Mouse (Mus musculus) limb, embryonic 10.5 days (tissue): ENCODE results near the gene Amfr. TPM values are rescaled to one million over a fixed set of nuclear protein-coding genes. Genes with fewer than 3 reads are reported as not detected.

Source experiments
- DNase-seq: peaks from one replicate; pipeline ENCODE4 v3.0.0-alpha.2; 2017; ENCODE audit warnings: low spot score
- H3K27ac ChIP-seq: fragments of 300-500 bp; sonication (generic); 2 replicates; pipeline ENCODE4 v1.5.1; 2016; ENCODE audit warnings: mild to moderate bottlenecking
- H3K27me3 ChIP-seq: fragments of 300-500 bp; sonication (generic); 2 replicates; pipeline ENCODE4 v1.6.1; 2016; ENCODE audit warnings: low read depth, mild to moderate bottlenecking; ENCODE audit not compliant: poor library complexity, severe bottlenecking
- H3K36me3 ChIP-seq: fragments of 300-500 bp; sonication (generic); 2 replicates; pipeline ENCODE4 v1.6.1; 2016; ENCODE audit warnings: mild to moderate bottlenecking, moderate library complexity
- H3K4me1 ChIP-seq: fragments of 300-500 bp; sonication (generic); 2 replicates; pipeline ENCODE4 v1.6.1; 2016
- H3K4me3 ChIP-seq: fragments of 300-500 bp; sonication (generic); 2 replicates; pipeline ENCODE4 v1.5.1; 2016; ENCODE audit warnings: mild to moderate bottlenecking, moderate library complexity
- H3K9me3 ChIP-seq: fragments of 300-500 bp; sonication (generic); replicated peaks from 2 replicates; pipeline ENCODE4 v1.6.1; 2016; ENCODE audit warnings: mild to moderate bottlenecking
- WGBS: fragments of 180-500 bp; shearing (Covaris S2); methylation state at CpG from one replicate; pipeline ENCODE4 v1.1.7; 2016; 5-methylcytosine and 5-hydroxymethylcytosine counted together
- polyA plus RNA-seq: library from polyadenylated mRNA; unstranded; fragments of >200 nt; fragmentation: Nextera tagmentation; extraction: Ambion mirVana; gene quantifications from 2 replicates; pipeline ENCODE4 v1.2.1, GENCODE M21; 2016

The Amfr gene
- polyA plus RNA-seq, 1 experiment from 2014 or later, result 39.1 TPM

DNA sequence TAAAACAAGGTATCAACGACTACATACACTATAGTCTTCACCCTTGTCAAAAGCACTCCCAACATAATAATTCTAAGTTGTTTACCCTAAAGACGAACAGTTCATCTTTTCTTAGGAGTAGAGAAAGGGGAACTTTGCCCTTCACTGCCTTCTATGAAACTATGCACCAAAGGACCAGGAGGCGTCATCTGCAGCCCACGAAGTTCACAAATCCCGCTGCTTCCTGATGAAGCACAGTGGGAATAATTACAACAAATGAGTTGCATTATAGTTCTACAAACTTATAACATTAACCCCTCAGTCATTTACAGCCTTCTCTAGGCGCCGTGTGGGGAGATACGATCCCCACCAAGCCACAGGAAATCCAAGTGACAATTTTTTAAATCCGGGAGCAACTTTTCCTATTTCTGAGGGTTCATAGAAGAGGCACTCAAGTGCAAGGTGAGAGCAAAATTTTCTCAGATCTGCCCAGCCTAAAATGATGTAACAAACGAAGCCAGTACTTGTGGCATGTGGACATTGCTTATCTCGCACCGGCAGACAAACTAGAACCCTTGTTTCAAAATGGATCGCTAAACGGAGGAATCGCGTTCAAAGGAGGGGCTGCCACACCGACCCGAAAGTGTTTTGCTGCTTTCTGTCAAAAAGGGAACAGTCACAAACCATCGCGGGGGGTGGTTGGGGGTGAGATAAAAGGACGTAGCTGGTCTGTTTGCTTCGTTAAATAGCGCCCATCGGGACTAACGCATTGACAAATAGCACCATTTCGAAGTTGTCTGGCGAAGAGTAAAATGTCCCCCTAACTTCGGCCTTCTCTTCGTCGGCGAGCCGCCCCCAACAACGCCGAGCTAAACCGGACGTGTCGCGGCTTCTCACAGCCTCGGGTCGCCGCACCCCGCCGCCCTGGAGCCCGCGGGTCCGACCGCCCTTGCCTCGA lies 1.3 kb downstream of the Amfr start:
- Histone ChIP-seq H3K4me3 (peak overlapping the region; percentile 93), H3K27me3 (no peaks in the 10 kb centered on the region), H3K36me3 (peaks cover 14% of the 10 kb centered on the region), H3K4me1 (peaks cover 28% of the 10 kb centered on the region), H3K27ac (peak overlapping the region; percentile 97), H3K9me3 (no peaks in the 10 kb centered on the region)
- no peak for DNase-seq
- 5% methylated on average over 48 of the region's 48 CpGs for WGBS

DNA sequence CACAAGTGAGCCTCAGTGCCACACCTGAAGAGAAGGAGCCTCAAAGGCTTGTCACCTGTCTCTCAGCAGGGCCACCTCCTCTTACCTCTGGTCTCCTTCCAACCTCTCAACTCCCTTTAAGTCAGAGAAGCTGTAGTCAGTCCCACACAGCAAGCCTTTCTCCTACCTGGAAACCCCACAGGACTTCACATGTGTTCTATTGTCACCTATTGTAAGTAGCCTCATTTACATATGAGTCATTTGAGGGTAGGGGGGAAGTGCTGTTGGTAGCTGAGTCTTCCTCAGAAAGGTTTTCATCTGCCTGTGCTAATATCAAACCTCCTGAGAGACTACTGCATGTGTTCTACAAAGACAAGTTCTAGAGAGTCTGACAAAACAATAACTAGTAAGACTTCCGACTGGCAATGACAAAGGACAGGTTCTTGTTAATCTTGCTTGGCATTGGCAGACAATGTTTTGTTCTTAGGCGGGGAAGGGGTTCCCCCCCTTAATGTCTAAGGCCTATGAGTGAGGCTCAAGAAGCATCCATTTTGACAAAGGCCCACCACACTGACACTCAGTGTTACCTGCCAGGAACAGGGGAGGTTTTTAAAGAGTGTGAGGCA lies 2.4 kb downstream of the Amfr start:
- Histone ChIP-seq H3K27me3 (no peaks in the 10 kb centered on the region), H3K4me3 (no peak overlapping the region), H3K27ac (no peak overlapping the region), H3K4me1 (peaks cover 28% of the 10 kb centered on the region), H3K36me3 (peaks cover 16% of the 10 kb centered on the region), H3K9me3 (no peaks in the 10 kb centered on the region)
- DNase-seq, result no peak
- 65% methylated on average over 2 of the region's 2 CpGs for WGBS

DNA sequence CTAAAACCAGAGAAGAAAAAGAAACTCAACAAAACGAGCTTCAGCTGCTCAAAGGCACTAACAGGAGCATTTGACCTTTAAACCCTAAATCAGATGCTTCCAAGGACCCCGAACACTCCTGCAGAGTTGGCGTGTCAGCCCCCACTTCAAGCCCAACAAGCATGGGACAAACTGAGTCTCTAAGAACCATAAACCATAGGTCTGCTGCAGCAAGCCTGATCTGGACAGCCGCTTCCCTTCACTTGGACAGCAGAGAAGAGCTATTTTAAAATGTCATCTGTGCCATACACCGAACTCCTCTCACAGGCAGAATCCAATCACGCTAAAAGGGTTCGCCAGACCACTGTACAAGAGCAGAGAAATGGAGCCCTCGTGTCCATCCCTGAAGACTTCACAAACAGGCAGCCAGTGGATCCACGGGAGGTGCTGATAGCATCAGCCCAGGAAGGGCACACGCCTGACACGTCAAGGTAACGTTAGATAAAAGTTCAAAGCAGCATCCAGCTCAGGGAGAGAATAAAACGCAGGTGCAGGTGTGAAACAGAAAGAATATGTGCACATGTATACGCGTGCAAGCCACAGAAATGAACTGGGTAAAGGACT lies 3.3 kb downstream of the Amfr start:
- Histone ChIP-seq H3K9me3 (no peaks in the 10 kb centered on the region), H3K4me3 (no peak overlapping the region), H3K4me1 (peaks cover 28% of the 10 kb centered on the region), H3K27me3 (no peaks in the 10 kb centered on the region), H3K36me3 (peaks cover 16% of the 10 kb centered on the region), H3K27ac (no peak overlapping the region)
- DNase-seq, result no peak
- 70% methylated on average over 15 of the region's 15 CpGs for WGBS

DNA sequence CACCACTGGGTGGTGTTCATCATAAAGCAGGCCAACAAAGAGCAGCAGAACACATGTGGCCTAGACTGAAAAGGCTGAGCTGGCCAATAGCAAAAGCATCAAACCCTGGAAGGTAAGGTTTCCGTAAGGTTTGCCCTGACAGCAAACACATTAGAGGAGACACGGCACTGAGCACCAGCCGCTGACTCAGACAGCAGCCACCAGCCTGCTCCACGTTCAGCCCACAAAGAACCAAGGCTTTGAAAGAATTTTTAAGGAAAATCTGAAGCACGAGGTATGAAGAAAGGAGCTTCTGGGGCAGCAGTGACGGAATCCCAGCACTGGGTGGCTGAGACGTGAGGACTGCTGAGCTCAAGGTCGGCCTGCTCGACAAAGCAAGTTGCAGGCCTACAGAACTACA lies 8.5 kb downstream of the Amfr start:
- Histone ChIP-seq H3K4me3 (no peak overlapping the region), H3K9me3 (no peaks in the 10 kb centered on the region), H3K36me3 (peaks cover 58% of the 10 kb centered on the region), H3K27me3 (no peaks in the 10 kb centered on the region), H3K27ac (no peak overlapping the region), H3K4me1 (peaks cover 5% of the 10 kb centered on the region)
- WGBS, result 92% methylated on average over 9 of the region's 9 CpGs
- no peak for DNase-seq

DNA sequence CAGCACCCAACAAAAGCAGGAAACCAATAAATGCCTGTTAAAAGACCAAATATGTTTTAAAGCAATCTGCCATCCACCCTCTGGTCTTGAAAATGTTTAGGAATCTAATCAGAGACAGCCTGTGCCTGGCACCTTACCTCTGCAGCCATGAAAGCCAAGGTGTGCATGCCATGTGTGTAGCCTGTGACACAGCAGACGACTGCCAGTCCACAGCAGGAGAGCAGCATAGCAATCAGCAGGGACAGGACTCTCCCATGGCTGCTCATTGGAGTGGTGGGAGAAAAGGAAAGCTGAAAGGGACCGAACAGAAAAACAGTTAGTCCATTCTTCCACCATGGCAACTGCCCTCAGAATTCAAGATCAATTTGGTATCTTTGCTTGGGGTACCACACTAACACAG lies 13.7 kb downstream of the Amfr start:
- DNase-seq, result no peak
- Histone ChIP-seq H3K36me3 (peaks cover 70% of the 10 kb centered on the region), H3K4me3 (no peak overlapping the region), H3K4me1 (no peaks in the 10 kb centered on the region), H3K9me3 (no peaks in the 10 kb centered on the region), H3K27ac (no peak overlapping the region), H3K27me3 (no peaks in the 10 kb centered on the region)
- WGBS, result 95% methylated on average over 2 of the region's 2 CpGs

DNA sequence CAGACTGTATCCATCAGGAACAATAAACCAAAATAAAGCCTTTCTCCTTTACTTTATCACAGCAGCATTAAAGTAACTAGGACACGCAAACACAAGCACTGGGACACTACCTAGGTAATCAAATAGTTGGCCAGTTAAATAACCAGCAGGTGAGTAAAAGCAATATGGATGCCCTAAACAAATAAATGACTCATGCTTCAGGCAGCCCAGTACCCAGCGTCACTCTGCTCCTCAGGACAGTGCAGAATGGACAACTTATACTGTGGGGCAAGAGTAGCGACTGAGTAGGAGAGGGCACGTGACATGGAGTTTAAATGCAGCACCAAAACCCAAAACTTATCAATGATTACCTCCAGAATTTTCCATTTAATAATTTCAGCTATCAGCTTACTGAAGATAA lies 22.9 kb downstream of the Amfr start:
- DNase-seq, result no peak
- 95% methylated on average over 4 of the region's 4 CpGs for WGBS
- H3K4me3 ChIP-seq, result no peak overlapping the region
- H3K36me3 ChIP-seq, result peaks cover 70% of the 10 kb centered on the region
- H3K27ac ChIP-seq, result no peak overlapping the region
- no peaks in the 10 kb centered on the region for H3K27me3 ChIP-seq
- H3K9me3 ChIP-seq, result no peaks in the 10 kb centered on the region
- H3K4me1 ChIP-seq, result no peaks in the 10 kb centered on the region

DNA sequence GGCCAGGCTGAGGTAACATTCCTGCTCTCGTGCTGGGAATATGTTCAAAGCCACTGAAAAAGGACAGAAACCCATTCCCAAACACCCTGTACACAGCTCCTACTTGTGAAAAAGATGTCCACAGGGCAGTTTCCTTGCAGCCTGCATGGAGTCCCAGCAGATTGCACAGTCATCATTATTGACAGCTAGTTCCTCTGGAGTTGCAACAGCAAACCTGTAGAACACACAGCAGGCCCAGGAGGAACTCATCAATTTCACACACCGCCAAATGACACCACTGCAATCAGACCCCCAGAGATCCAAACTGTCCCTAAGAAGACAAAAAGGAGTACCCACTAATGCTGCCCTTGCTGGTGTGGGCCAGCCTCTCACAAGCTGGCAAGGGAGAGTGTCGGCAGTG lies 27.9 kb downstream of the Amfr start:
- Histone ChIP-seq H3K4me1 (no peaks in the 10 kb centered on the region), H3K9me3 (no peaks in the 10 kb centered on the region), H3K4me3 (no peak overlapping the region), H3K27ac (no peak overlapping the region), H3K36me3 (peaks cover 87% of the 10 kb centered on the region), H3K27me3 (no peaks in the 10 kb centered on the region)
- DNase-seq, result no peak
- WGBS, result 90% methylated on average over 3 of the region's 3 CpGs

DNA sequence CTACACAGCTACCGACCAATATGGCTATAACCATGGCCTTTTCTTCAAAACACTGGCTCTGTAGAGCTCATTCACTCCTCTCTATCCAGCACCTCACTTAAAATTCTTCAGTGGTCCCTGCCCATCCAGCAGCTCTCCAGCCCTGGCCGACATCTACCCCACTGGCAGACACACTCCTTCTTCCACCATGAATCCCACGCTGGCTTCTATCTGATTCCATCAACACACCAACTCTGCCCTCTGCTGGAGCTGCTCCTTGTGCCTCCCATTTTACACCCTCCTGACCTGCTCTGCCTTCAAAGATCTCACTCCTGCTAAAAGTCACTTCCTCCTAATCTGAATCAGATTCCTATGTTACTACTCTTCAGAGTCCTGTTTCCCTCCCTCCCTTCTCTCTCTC lies 28.8 kb downstream of the Amfr start:
- 92% methylated on average over 3 of the region's 3 CpGs for WGBS
- no peak for DNase-seq
- H3K36me3 ChIP-seq, result peaks cover 88% of the 10 kb centered on the region

DNA sequence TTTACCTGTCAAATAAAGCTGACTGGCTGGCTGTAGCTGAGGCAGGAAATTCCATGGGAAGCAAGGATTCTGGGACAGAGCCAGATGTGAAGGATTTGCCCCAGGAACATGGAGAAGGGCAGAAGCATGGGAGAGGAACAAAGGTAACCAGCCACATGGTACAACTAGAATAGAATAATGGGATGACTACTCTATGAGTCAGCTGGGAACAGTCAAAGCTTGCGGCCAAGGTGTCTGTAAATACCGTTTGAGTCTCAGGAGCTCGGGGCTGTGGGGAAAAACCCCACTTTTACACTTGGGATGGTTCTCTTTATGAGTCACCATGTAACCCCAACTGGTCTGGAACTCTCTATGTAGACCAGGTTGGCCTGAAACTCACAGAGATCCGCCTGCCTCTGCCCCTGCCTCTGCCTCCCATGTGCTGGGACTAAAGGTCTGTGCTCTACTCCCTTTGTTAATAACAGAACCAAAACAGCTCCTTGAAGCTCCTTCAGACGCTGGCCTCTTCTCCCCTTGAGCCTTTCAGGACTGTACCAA lies 30.9 kb downstream of the Amfr start:
- Histone ChIP-seq H3K4me1 (no peaks in the 10 kb centered on the region), H3K9me3 (no peaks in the 10 kb centered on the region), H3K27ac (no peak overlapping the region), H3K27me3 (no peaks in the 10 kb centered on the region), H3K36me3 (peaks cover 96% of the 10 kb centered on the region), H3K4me3 (no peak overlapping the region)
- no peak for DNase-seq
- WGBS, result 93% methylated on average over 5 of the region's 5 CpGs

More for the DNA sequence above, 28.8 kb downstream of the Amfr start:
- Histone ChIP-seq H3K4me3 (no peak overlapping the region), H3K9me3 (no peaks in the 10 kb centered on the region), H3K4me1 (no peaks in the 10 kb centered on the region), H3K27ac (no peak overlapping the region), H3K27me3 (no peaks in the 10 kb centered on the region)

DNA sequence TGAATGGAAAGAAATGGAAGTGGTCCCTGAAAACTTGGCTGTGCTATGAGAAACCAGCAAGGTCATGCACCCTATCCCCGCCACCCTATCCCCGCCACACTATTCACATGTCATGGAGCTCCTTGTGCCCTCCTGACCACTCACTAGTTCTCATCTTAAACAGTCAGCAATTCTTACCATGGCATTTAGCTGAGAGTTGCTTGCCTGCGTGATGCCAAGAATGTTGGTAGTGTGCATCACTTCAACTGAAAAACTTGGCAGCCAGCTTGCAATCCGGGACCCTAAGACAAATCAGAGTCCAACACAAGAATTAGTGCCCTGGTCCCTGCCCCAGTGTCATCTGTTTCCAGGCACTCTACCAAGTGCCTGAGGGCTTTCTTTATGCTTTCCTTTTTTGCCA lies 32.5 kb downstream of the Amfr start:
- Histone ChIP-seq H3K9me3 (no peaks in the 10 kb centered on the region), H3K27ac (no peak overlapping the region), H3K4me3 (no peak overlapping the region), H3K27me3 (no peaks in the 10 kb centered on the region), H3K4me1 (no peaks in the 10 kb centered on the region), H3K36me3 (peaks cover 98% of the 10 kb centered on the region)
- DNase-seq, result no peak
- WGBS, result 97% methylated on average over 4 of the region's 4 CpGs

DNA sequence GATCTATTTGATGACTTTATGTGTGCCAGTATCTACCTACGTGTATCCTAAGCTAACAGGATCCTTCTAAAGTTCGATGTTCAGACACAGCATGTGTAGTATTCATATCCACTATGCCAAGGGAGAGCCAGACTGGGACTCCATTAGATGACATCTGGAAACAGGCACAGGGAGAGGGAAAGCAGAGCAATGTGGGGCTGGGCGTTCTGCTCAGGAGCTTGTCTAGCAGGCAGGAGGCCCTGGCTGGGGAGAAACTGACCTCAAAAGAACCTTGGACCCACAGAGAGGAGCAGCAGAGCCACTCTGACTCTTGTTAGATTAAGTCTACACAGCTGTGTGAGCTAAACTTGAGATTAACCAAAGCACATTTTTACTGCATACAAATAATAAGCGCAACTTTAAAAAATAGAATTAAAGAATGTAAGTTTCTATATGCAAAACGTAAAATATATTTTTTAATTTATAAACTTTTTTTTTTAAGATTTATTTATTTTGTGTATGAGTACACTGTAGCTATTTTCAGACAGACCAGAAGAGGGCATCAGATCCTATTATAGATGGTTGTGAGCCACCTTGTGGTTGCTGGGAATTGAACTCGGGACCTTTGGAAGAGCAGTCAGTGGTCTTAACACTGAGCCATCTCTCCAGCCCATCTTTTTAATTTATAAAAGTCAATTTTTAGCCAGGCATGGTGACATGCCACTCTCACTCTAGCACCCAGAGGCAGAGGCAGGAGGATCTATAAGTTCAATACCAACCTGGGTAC lies 36.0 kb downstream of the Amfr start:
- no peaks in the 10 kb centered on the region for H3K9me3 ChIP-seq
- peaks cover 96% of the 10 kb centered on the region for H3K36me3 ChIP-seq
- no peak for DNase-seq
- H3K4me1 ChIP-seq, result no peaks in the 10 kb centered on the region
- no peaks in the 10 kb centered on the region for H3K27me3 ChIP-seq
- WGBS, result 90% methylated on average over 6 of the region's 6 CpGs
- no peak overlapping the region for H3K27ac ChIP-seq
- H3K4me3 ChIP-seq, result no peak overlapping the region

DNA sequence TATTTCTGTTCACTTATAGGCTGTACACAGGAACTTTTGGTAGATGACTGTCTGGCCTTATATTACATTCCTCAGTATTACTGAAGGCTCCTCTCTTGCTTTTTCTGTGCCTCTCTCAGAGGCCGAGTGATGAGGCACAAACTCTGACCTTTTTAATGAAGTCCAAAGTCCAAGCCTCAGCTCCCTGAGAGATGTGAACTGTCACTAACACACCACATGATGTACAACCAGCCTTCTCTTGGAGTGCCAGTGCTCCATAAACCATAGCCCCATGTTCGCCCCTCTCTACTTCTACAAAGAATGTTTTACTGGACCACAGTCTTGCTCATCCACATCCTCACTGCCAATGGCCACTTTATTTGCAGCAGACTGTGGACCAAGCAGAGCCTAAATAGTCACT lies 37.3 kb downstream of the Amfr start:
- DNase-seq, result no peak
- Histone ChIP-seq H3K36me3 (peaks cover 95% of the 10 kb centered on the region), H3K9me3 (no peaks in the 10 kb centered on the region), H3K4me3 (no peak overlapping the region), H3K27ac (no peak overlapping the region), H3K4me1 (no peaks in the 10 kb centered on the region), H3K27me3 (no peaks in the 10 kb centered on the region)
- WGBS, result 89% methylated on average over 2 of the region's 2 CpGs
